Mouse (Mus musculus) hindbrain, embryonic 12.5 days (tissue): ENCODE results near the gene Kcnj4. TPM values are rescaled to one million over a fixed set of nuclear protein-coding genes. Genes with fewer than 3 reads are reported as not detected.
"Not testable (repeated sequence)": the region's sequence is repeated elsewhere in the genome, so short reads cannot be mapped to it uniquely, and the experiment has no call there.

Source experiments
- ATAC-seq: fragments of 200-750 bp; cut with Nextera tagmentation; 2 replicates; pipeline ENCODE4 v1.8.0; 2017; ENCODE audit warnings: moderate TSS enrichment; ENCODE audit not compliant: low FRiP score
- H3K27ac ChIP-seq: fragments of 300-500 bp; sonication (generic); 2 replicates; pipeline ENCODE4 v1.5.1; 2016; ENCODE audit warnings: mild to moderate bottlenecking
- H3K27me3 ChIP-seq: fragments of 300-500 bp; sonication (generic); 2 replicates; pipeline ENCODE4 v1.6.1; 2016; ENCODE audit warnings: mild to moderate bottlenecking
- H3K36me3 ChIP-seq: fragments of 300-500 bp; sonication (generic); 2 replicates; pipeline ENCODE4 v1.6.1; 2016; ENCODE audit warnings: mild to moderate bottlenecking
- H3K4me1 ChIP-seq: fragments of 300-500 bp; sonication (generic); 2 replicates; pipeline ENCODE4 v1.6.1; 2016
- H3K4me2 ChIP-seq: fragments of 300-500 bp; sonication (generic); replicated peaks from 2 replicates; pipeline ENCODE4 v1.6.1; 2016; ENCODE audit warnings: mild to moderate bottlenecking
- H3K4me3 ChIP-seq: fragments of 300-500 bp; sonication (generic); 2 replicates; pipeline ENCODE4 v1.5.1; 2016; ENCODE audit warnings: mild to moderate bottlenecking
- H3K9ac ChIP-seq: fragments of 300-500 bp; sonication (generic); 2 replicates; pipeline ENCODE4 v1.6.1; 2016; ENCODE audit warnings: mild to moderate bottlenecking, moderate library complexity
- H3K9me3 ChIP-seq: fragments of 300-500 bp; sonication (generic); replicated peaks from 2 replicates; pipeline ENCODE4 v1.6.1; 2016; ENCODE audit warnings: mild to moderate bottlenecking
- WGBS: fragments of 180-500 bp; shearing (Covaris S2); methylation state at CpG from one replicate; pipeline ENCODE4 v1.1.7; 2016; 5-methylcytosine and 5-hydroxymethylcytosine counted together
- polyA plus RNA-seq: library from polyadenylated mRNA; unstranded; fragments of >200 nt; fragmentation: Nextera tagmentation; extraction: Ambion mirVana; gene quantifications from 2 replicates; pipeline ENCODE4 v1.2.1, GENCODE M21; 2016

Kcnj4 gene
- polyA plus RNA-seq, 1 experiment from 2014 or later, result not detected

- no peak for ATAC-seq
- Histone ChIP-seq H3K27ac (no peak overlapping the region), H3K4me1 (peaks cover 13% of the 10 kb centered on the region), H3K27me3 (peaks cover 4% of the 10 kb centered on the region; the same call in 1 of the 2 replicates), H3K36me3 (no peaks in the 10 kb centered on the region), H3K4me3 (no peak overlapping the region), H3K4me2 (peak overlapping the region; percentile 34), H3K9me3 (no peaks in the 10 kb centered on the region), H3K9ac (no peak overlapping the region)
- 51% methylated on average over 10 of the region's 10 CpGs for WGBS
Measured at GRCm38 (mm10) chr15:79471095-79471494, 33.9 kb downstream of the Kcnj4 start.

- Histone ChIP-seq H3K36me3 (no peaks in the 10 kb centered on the region), H3K9ac (no peak overlapping the region), H3K9me3 (no peaks in the 10 kb centered on the region), H3K4me3 (peak overlapping the region; percentile 17), H3K27ac (no peak overlapping the region), H3K4me1 (peaks cover 13% of the 10 kb centered on the region), H3K4me2 (peak overlapping the region; percentile 34), H3K27me3 (peaks cover 4% of the 10 kb centered on the region; the same call in 1 of the 2 replicates)
- no peak for ATAC-seq
- WGBS, result 28% methylated on average over 17 of the region's 17 CpGs
Measured at GRCm38 (mm10) chr15:79470583-79470982, 34.5 kb downstream of the Kcnj4 start.

- Histone ChIP-seq H3K4me2 (no peak overlapping the region), H3K4me3 (no peak overlapping the region), H3K36me3 (no peaks in the 10 kb centered on the region), H3K9me3 (no peaks in the 10 kb centered on the region), H3K9ac (no peak overlapping the region), H3K27me3 (peaks cover 4% of the 10 kb centered on the region; the same call in 1 of the 2 replicates), H3K4me1 (peaks cover 13% of the 10 kb centered on the region), H3K27ac (no peak overlapping the region)
- no peak for ATAC-seq
- 67% methylated on average over 5 of the region's 5 CpGs for WGBS
Measured at GRCm38 (mm10) chr15:79469577-79469976, 35.5 kb downstream of the Kcnj4 start.

- Histone ChIP-seq H3K27ac (no peak overlapping the region), H3K4me3 (no peak overlapping the region), H3K4me1 (peaks cover 13% of the 10 kb centered on the region), H3K9ac (no peak overlapping the region), H3K36me3 (no peaks in the 10 kb centered on the region), H3K9me3 (0 out of 2 replicates have a peak, but pooled peaks cover 6% of the 10 kb centered on the region), H3K4me2 (no peak overlapping the region), H3K27me3 (peaks cover 22% of the 10 kb centered on the region)
- WGBS, result 4% methylated on average over 18 of the region's 18 CpGs
- ATAC-seq, result peak; percentile 63
Measured at GRCm38 (mm10) chr15:79466601-79467286, 38.3 kb downstream of the Kcnj4 start.

GRCm38 (mm10) chr15:79456546-79456945 lies 48.5 kb downstream of the Kcnj4 start:
- no peak overlapping the region for H3K4me2 ChIP-seq
- H3K9me3 ChIP-seq, result no peaks in the 10 kb centered on the region
- no peak overlapping the region for H3K4me3 ChIP-seq
- 73% methylated on average over 6 of the region's 6 CpGs for WGBS
- no peak for ATAC-seq
- no peaks in the 10 kb centered on the region for H3K36me3 ChIP-seq
- H3K4me1 ChIP-seq, result peaks cover 7% of the 10 kb centered on the region
- no peak overlapping the region for H3K27ac ChIP-seq
- peaks cover 38% of the 10 kb centered on the region for H3K27me3 ChIP-seq
- H3K9ac ChIP-seq, result no peak overlapping the region

- ATAC-seq, H3K4me1 ChIP-seq, H3K4me3 ChIP-seq, H3K9ac ChIP-seq, H3K9me3 ChIP-seq, H3K36me3 ChIP-seq, H3K27ac ChIP-seq: not testable (repeated sequence)
- 0 out of 2 replicates have a peak overlapping the region, but pooled peaks have one; percentile 57 for H3K4me2 ChIP-seq
- 57% methylated on average over 6 of the region's 6 CpGs for WGBS
- peaks cover 34% of the 10 kb centered on the region for H3K27me3 ChIP-seq
Measured at GRCm38 (mm10) chr15:79456104-79456503, 48.9 kb downstream of the Kcnj4 start.

- peak within 1 kb of the TSS; percentile 20 for H3K4me3 ChIP-seq
- peak within 1 kb of the TSS; percentile 57 for H3K4me2 ChIP-seq
- ATAC-seq, result peak; percentile 63; the same call in 1 of the 2 replicates
- no peaks in the 10 kb centered on the region for H3K9me3 ChIP-seq
- WGBS, result 1% methylated on average over 24 of the region's 24 CpGs
- peaks cover 7% of the 10 kb centered on the region for H3K4me1 ChIP-seq
- peaks cover 27% of the 10 kb centered on the region for H3K27me3 ChIP-seq
- H3K36me3 ChIP-seq, result no peaks in the 10 kb centered on the region
- H3K9ac ChIP-seq, result peak within 1 kb of the TSS; percentile 23; the same call in 1 of the 2 replicates
- no peak within 1 kb of the TSS for H3K27ac ChIP-seq
Measured at GRCm38 (mm10) chr15:79455106-79455810, 49.8 kb downstream of the Kcnj4 start, which contains the start of gene Csnk1e. Gene Csnk1e, minus strand, starts transcription at chr15:79455566.

- peaks cover 25% of the 10 kb centered on the region for H3K27me3 ChIP-seq
- 85% methylated on average over 4 of the region's 4 CpGs for WGBS
- H3K9me3 ChIP-seq, result no peaks in the 10 kb centered on the region
- H3K4me1 ChIP-seq, result peaks cover 7% of the 10 kb centered on the region
- H3K4me2 ChIP-seq, result no peak overlapping the region
- H3K9ac ChIP-seq, result no peak overlapping the region
- H3K4me3 ChIP-seq, result no peak overlapping the region
- no peak for ATAC-seq
- H3K27ac ChIP-seq, result no peak overlapping the region
- no peaks in the 10 kb centered on the region for H3K36me3 ChIP-seq
Measured at GRCm38 (mm10) chr15:79453831-79454230, 51.2 kb downstream of the Kcnj4 start.

GRCm38 (mm10) chr15:79448041-79448440 lies 57.0 kb downstream of the Kcnj4 start:
- Histone ChIP-seq H3K27me3 (no peaks in the 10 kb centered on the region; the same call in 1 of the 2 replicates), H3K9ac (no peak overlapping the region), H3K4me2 (no peak overlapping the region), H3K27ac (no peak overlapping the region), H3K4me1 (peaks cover under 1% of the 10 kb centered on the region; the same call in 1 of the 2 replicates), H3K36me3 (no peaks in the 10 kb centered on the region), H3K9me3 (no peaks in the 10 kb centered on the region), H3K4me3 (no peak overlapping the region)
- no peak for ATAC-seq
- WGBS, result 90% methylated on average over 3 of the region's 3 CpGs

GRCm38 (mm10) chr15:79445786-79446654 lies 59.0 kb downstream of the Kcnj4 start:
- ATAC-seq, result no peak
- no peaks in the 10 kb centered on the region for H3K9me3 ChIP-seq
- H3K4me1 ChIP-seq, result peaks cover 9% of the 10 kb centered on the region

GRCm38 (mm10) chr15:79443856-79444410 lies 61.1 kb downstream of the Kcnj4 start:
- Histone ChIP-seq H3K36me3 (no peaks in the 10 kb centered on the region; the same call in 1 of the 2 replicates), H3K4me1 (peaks cover 28% of the 10 kb centered on the region), H3K4me3 (no peak overlapping the region), H3K27ac (no peak overlapping the region), H3K9ac (no peak overlapping the region), H3K27me3 (no peaks in the 10 kb centered on the region; the same call in 1 of the 2 replicates), H3K9me3 (no peaks in the 10 kb centered on the region), H3K4me2 (no peak overlapping the region)
- ATAC-seq, result no peak
- WGBS, result 65% methylated on average over 7 of the region's 7 CpGs

More at GRCm38 (mm10) chr15:79445786-79446654, 59.0 kb downstream of the Kcnj4 start:
- Histone ChIP-seq H3K9ac (no peak overlapping the region), H3K4me3 (no peak overlapping the region), H3K4me2 (no peak overlapping the region), H3K36me3 (no peaks in the 10 kb centered on the region), H3K27me3 (no peaks in the 10 kb centered on the region; the same call in 1 of the 2 replicates), H3K27ac (no peak overlapping the region)
- 87% methylated on average over 8 of the region's 8 CpGs for WGBS
